Mouse (Mus musculus) lung, adult 2 months (tissue): ENCODE results near the gene Syt8.

Experiments
- CTCF ChIP-seq: fragments of 200-500 bp; IDR thresholded peaks from 2 replicates; pipeline ENCODE4 v1.5.1; 2011; ENCODE audit warnings: mild to moderate bottlenecking, low read length, control low read depth; ENCODE audit not compliant: insufficient read depth
- POLR2A ChIP-seq: fragments of 200-500 bp; IDR thresholded peaks from 2 replicates; pipeline ENCODE4 v1.6.1; 2011; ENCODE audit warnings: low read depth, mild to moderate bottlenecking, control low read depth, low read length, borderline replicate concordance; ENCODE audit errors: extremely low read depth

DNA sequence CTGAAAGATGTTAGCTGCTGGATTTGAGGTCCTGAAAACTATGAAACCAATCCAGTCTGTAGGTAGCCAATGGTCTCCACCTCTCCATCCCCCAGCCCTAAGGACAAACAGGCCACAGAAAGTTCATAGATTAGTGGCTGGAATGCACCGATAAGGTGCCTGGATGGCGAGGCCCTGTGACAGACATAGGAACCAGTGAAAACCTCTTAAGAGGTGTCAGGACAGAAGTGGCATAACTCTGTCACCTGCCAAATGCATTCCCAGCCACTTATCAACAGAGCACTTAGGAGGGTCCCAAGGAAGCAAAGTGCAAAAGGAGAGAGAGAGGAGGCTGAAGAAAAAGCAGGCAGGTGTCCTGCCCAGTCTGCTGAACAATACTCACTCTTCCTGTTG is 24.6 kb downstream of the Syt8 start:
- TF ChIP-seq POLR2A (no peak), CTCF (no peak)
